Mouse (Mus musculus): Measurements from ENCODE around the gene Taar7d. TPM values are rescaled to one million over a fixed set of nuclear protein-coding genes. Genes with fewer than 3 reads are reported as not detected.

Taar7d gene
- not detected in 2 replicates for polyA plus RNA-seq (2015; fragmentation: Nextera tagmentation; extraction: Ambion mirVana)

- no peak for ATAC-seq (replicated peaks; ENCODE audit: extremely low read depth, insufficient read depth, low FRiP score)
- no peaks in the 10 kb centered on the region for H3K36me3 ChIP-seq (ENCODE audit: control insufficient read depth, insufficient read depth)
- H3K4me1 ChIP-seq (ENCODE audit: control insufficient read depth, insufficient read depth, low read length) = no peaks in the 10 kb centered on the region
- H3K27ac ChIP-seq (ENCODE audit: low read length) = no peak within 1 kb of the TSS
- no peaks in the 10 kb centered on the region for H3K9me3 ChIP-seq (replicated peaks; ENCODE audit: control insufficient read depth, low read length)
- no peak within 1 kb of the TSS for H3K9ac ChIP-seq (ENCODE audit: low read length)
- no peaks in the 10 kb centered on the region for H3K27me3 ChIP-seq (ENCODE audit: control insufficient read depth, insufficient read depth, low read length)
- H3K4me2 ChIP-seq (ENCODE audit: low read depth, low read length) = no peak within 1 kb of the TSS
- H3K4me3 ChIP-seq (ENCODE audit: low read length) = no peak within 1 kb of the TSS
Measured at GRCm38 (mm10) chr10:24026922-24027321, at the start of gene Taar7d. Gene Taar7d (plus strand): TSS chr10:24027222.

DNA sequence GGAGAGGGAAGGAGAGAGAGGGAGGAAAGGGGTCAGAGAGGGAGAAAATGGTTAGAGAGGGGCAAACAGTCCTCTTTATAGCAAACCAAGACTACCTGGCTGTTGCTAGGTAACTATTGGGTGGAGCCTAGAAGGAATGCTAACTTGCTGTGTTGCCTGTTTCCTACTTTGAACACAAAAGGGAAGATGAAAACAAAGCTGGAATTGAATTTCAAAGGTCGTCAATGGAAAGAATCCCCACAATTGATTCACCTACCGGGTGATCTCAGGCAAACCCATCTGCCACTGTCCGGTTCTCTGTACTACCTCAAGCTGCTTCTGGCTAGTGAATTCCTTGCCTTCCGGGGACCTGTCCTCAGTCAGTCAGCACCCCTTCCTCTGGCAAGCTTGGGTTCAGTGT, 49.1 kb upstream of the Taar7d start:
- no peak for ATAC-seq (replicated peaks; ENCODE audit: extremely low read depth, insufficient read depth, low FRiP score)
- no peaks in the 10 kb centered on the region; the same call in 1 of the 2 replicates for H3K27me3 ChIP-seq (ENCODE audit: control insufficient read depth, insufficient read depth, low read length)
- H3K9ac ChIP-seq (ENCODE audit: low read length) = no peak overlapping the region
- no peak overlapping the region for H3K4me3 ChIP-seq (ENCODE audit: low read length)
- H3K4me2 ChIP-seq (ENCODE audit: low read depth, low read length) = no peak overlapping the region
- no peak overlapping the region for H3K27ac ChIP-seq (ENCODE audit: low read length)
- no peaks in the 10 kb centered on the region for H3K4me1 ChIP-seq (ENCODE audit: control insufficient read depth, insufficient read depth, low read length)
- H3K36me3 ChIP-seq (ENCODE audit: control insufficient read depth, insufficient read depth) = no peaks in the 10 kb centered on the region
- no peaks in the 10 kb centered on the region for H3K9me3 ChIP-seq (replicated peaks; ENCODE audit: control insufficient read depth, low read length)
- 52% methylated on average over 4 of the region's 4 CpGs for WGBS

DNA sequence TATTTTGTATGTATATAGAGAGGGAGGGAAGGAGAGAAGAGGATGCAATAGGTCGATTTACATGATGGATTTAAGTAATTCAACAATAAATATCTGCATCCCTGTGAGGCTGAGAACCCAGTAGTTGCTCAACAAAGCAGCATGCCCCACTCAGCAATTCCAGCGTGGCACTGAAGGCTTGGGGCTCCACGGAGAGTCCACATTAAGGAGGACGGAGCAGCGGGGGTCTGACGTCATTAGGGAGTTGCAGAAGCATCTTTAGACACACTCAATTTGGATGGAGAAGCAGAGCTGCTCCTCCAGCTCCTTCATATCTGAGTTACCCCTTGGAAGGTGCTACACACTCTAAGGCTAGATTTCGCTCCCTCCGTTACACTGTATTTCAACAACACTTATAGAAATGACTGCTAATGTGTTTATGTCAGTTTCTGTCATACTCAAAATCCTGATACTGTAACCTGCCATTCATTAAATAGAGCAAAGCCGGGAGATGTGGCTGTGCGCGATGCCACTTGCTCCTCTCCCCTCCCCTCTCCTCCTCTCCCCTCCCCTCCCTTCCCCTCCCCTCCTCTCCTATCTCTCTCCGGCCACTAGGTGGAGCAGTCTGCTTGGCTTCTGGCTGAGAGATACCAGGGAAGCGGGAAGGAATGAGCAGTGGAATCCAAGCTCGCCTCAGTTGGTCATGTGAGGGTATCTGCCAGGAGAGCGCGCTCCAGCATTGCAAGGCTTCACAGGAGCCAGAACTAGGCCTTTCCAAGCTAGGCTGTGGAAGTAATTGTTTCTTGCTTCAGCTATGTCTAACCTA, 47.9 kb upstream of the Taar7d start:
- no peaks in the 10 kb centered on the region for H3K9me3 ChIP-seq (replicated peaks; ENCODE audit: control insufficient read depth, low read length)
- ATAC-seq (replicated peaks; ENCODE audit: extremely low read depth, insufficient read depth, low FRiP score) = peak; percentile 58; the same call in 1 of the 2 replicates
- H3K4me1 ChIP-seq (ENCODE audit: control insufficient read depth, insufficient read depth, low read length) = no peaks in the 10 kb centered on the region
- no peak overlapping the region for H3K27ac ChIP-seq (ENCODE audit: low read length)
- WGBS = 41% methylated on average over 16 of the region's 16 CpGs
- no peak overlapping the region for H3K4me2 ChIP-seq (ENCODE audit: low read depth, low read length)
- no peak overlapping the region for H3K9ac ChIP-seq (ENCODE audit: low read length)
- H3K36me3 ChIP-seq (ENCODE audit: control insufficient read depth, insufficient read depth) = no peaks in the 10 kb centered on the region
- no peak overlapping the region for H3K4me3 ChIP-seq (ENCODE audit: low read length)
- H3K27me3 ChIP-seq (ENCODE audit: control insufficient read depth, insufficient read depth, low read length) = no peaks in the 10 kb centered on the region; the same call in 1 of the 2 replicates

- no peaks in the 10 kb centered on the region for H3K27me3 ChIP-seq (ENCODE audit: control insufficient read depth, insufficient read depth, low read length)
- H3K4me3 ChIP-seq (ENCODE audit: low read length) = no peak within 1 kb of the TSS
- no peak within 1 kb of the TSS for H3K9ac ChIP-seq (ENCODE audit: low read length)
- H3K9me3 ChIP-seq (replicated peaks; ENCODE audit: control insufficient read depth, low read length) = no peaks in the 10 kb centered on the region
- no peak within 1 kb of the TSS for H3K27ac ChIP-seq (ENCODE audit: low read length)
- H3K36me3 ChIP-seq (ENCODE audit: control insufficient read depth, insufficient read depth) = no peaks in the 10 kb centered on the region
- no peak for ATAC-seq (replicated peaks; ENCODE audit: extremely low read depth, insufficient read depth, low FRiP score)
- H3K4me2 ChIP-seq (ENCODE audit: low read depth, low read length) = no peak within 1 kb of the TSS
- 71% methylated on average over 8 of the region's 8 CpGs for WGBS
- no peaks in the 10 kb centered on the region for H3K4me1 ChIP-seq (ENCODE audit: control insufficient read depth, insufficient read depth, low read length)
Measured at GRCm38 (mm10) chr10:23985546-23985945, 41.5 kb upstream of the Taar7d start, which contains the start of gene Taar6. Gene Taar6 (minus strand): TSS chr10:23985646.

- Histone ChIP-seq H3K4me2 (ENCODE audit: low read depth, low read length) (no peak overlapping the region), H3K9ac (ENCODE audit: low read length) (no peak overlapping the region), H3K36me3 (ENCODE audit: control insufficient read depth, insufficient read depth) (no peaks in the 10 kb centered on the region), H3K4me1 (ENCODE audit: control insufficient read depth, insufficient read depth, low read length) (no peaks in the 10 kb centered on the region), H3K27ac (ENCODE audit: low read length) (no peak overlapping the region), H3K9me3 (replicated peaks; ENCODE audit: control insufficient read depth, low read length) (no peaks in the 10 kb centered on the region), H3K27me3 (ENCODE audit: control insufficient read depth, insufficient read depth, low read length) (no peaks in the 10 kb centered on the region), H3K4me3 (ENCODE audit: low read length) (no peak overlapping the region)
- no peak for ATAC-seq (replicated peaks; ENCODE audit: extremely low read depth, insufficient read depth, low FRiP score)
- whole genome bisulfite sequencing = 71% methylated on average over 5 of the region's 5 CpGs
Measured at GRCm38 (mm10) chr10:23986419-23986818, 40.6 kb upstream of the Taar7d start.

GRCm38 (mm10) chr10:23993381-23993780, 33.6 kb upstream of the Taar7d start, which contains the start of gene Taar7a:
Gene Taar7a (minus strand): TSS chr10:23993481.
- H3K36me3 ChIP-seq (ENCODE audit: control insufficient read depth, insufficient read depth) = no peaks in the 10 kb centered on the region
- H3K4me3 ChIP-seq (ENCODE audit: low read length) = no peak within 1 kb of the TSS
- no peak within 1 kb of the TSS for H3K27ac ChIP-seq (ENCODE audit: low read length)
- no peaks in the 10 kb centered on the region for H3K4me1 ChIP-seq (ENCODE audit: control insufficient read depth, insufficient read depth, low read length)
- no peak within 1 kb of the TSS for H3K4me2 ChIP-seq (ENCODE audit: low read depth, low read length)
- H3K27me3 ChIP-seq (ENCODE audit: control insufficient read depth, insufficient read depth, low read length) = no peaks in the 10 kb centered on the region
- no peak for ATAC-seq (replicated peaks; ENCODE audit: extremely low read depth, insufficient read depth, low FRiP score)
- no peak within 1 kb of the TSS for H3K9ac ChIP-seq (ENCODE audit: low read length)
- no peaks in the 10 kb centered on the region for H3K9me3 ChIP-seq (replicated peaks; ENCODE audit: control insufficient read depth, low read length)
- 86% methylated on average over 3 of the region's 3 CpGs for WGBS

DNA sequence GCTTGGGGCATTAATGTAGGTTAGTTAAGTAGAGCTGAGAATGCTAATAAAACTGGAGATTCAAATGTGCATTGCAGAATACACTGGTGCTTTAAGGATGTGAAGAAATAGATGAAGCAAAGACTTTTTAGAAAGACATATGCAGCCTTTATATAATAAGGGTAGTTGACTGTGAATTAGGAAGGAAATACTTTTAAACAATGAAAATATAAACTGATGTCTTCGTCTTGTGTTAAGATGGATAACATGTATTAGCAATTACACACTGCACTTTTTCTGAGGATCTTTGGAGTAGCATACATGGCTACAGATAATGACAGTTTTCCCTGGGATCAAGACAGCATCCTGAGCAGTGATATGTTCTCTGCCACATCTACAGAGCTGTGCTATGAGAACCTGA, 27.4 kb upstream of the Taar7d start, which contains the start of gene Taar7b:
Taar7b (plus strand) TSS at position 301 of the 400 bp plus-strand sequence.
- Histone ChIP-seq H3K4me1 (ENCODE audit: control insufficient read depth, insufficient read depth, low read length) (no peaks in the 10 kb centered on the region), H3K9me3 (replicated peaks; ENCODE audit: control insufficient read depth, low read length) (no peaks in the 10 kb centered on the region), H3K9ac (ENCODE audit: low read length) (no peak within 1 kb of the TSS), H3K4me3 (ENCODE audit: low read length) (no peak within 1 kb of the TSS), H3K4me2 (ENCODE audit: low read depth, low read length) (no peak within 1 kb of the TSS), H3K27ac (ENCODE audit: low read length) (no peak within 1 kb of the TSS), H3K27me3 (ENCODE audit: control insufficient read depth, insufficient read depth, low read length) (no peaks in the 10 kb centered on the region), H3K36me3 (ENCODE audit: control insufficient read depth, insufficient read depth) (no peaks in the 10 kb centered on the region)
- no peak for ATAC-seq (replicated peaks; ENCODE audit: extremely low read depth, insufficient read depth, low FRiP score)
- 64% methylated on average over 1 of the region's 1 CpGs for whole genome bisulfite sequencing

DNA sequence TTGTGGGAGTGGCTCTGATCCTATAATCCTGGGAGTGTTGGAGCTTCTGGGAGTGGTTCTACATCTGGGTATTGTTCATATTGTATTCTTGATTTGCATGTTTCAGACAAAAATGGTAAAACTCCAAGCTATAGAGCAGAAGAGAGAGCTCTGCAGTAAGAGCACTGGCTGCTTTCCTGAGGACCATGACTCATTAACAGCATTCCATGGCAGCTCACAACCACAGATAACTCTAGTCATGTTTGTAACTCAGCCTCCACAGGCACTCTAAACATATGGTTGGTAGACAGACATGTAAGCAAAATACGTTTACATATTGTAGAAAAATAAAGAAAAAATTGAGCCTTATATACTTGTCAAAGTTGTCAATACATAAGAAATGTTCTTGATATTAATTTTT, 20.6 kb upstream of the Taar7d start:
- no peak overlapping the region for H3K4me3 ChIP-seq (ENCODE audit: low read length)
- ATAC-seq (replicated peaks; ENCODE audit: extremely low read depth, insufficient read depth, low FRiP score) = no peak
- H3K36me3 ChIP-seq (ENCODE audit: control insufficient read depth, insufficient read depth) = no peaks in the 10 kb centered on the region
- no peaks in the 10 kb centered on the region for H3K27me3 ChIP-seq (ENCODE audit: control insufficient read depth, insufficient read depth, low read length)
- H3K9me3 ChIP-seq (replicated peaks; ENCODE audit: control insufficient read depth, low read length) = no peaks in the 10 kb centered on the region
- 53% methylated on average over 1 of the region's 1 CpGs for WGBS
- no peak overlapping the region for H3K4me2 ChIP-seq (ENCODE audit: low read depth, low read length)
- H3K27ac ChIP-seq (ENCODE audit: low read length) = no peak overlapping the region
- no peak overlapping the region for H3K9ac ChIP-seq (ENCODE audit: low read length)
- H3K4me1 ChIP-seq (ENCODE audit: control insufficient read depth, insufficient read depth, low read length) = no peaks in the 10 kb centered on the region

- no peak overlapping the region for H3K4me3 ChIP-seq (ENCODE audit: low read length)
- no peaks in the 10 kb centered on the region for H3K36me3 ChIP-seq (ENCODE audit: control insufficient read depth, insufficient read depth)
- no peaks in the 10 kb centered on the region for H3K4me1 ChIP-seq (ENCODE audit: control insufficient read depth, insufficient read depth, low read length)
- H3K27ac ChIP-seq (ENCODE audit: low read length) = no peak overlapping the region
- H3K4me2 ChIP-seq (ENCODE audit: low read depth, low read length) = no peak overlapping the region
- ATAC-seq (replicated peaks; ENCODE audit: extremely low read depth, insufficient read depth, low FRiP score) = no peak
- H3K9me3 ChIP-seq (replicated peaks; ENCODE audit: control insufficient read depth, low read length) = no peaks in the 10 kb centered on the region
- 39% methylated on average over 2 of the region's 2 CpGs for WGBS
- no peaks in the 10 kb centered on the region for H3K27me3 ChIP-seq (ENCODE audit: control insufficient read depth, insufficient read depth, low read length)
- no peak overlapping the region for H3K9ac ChIP-seq (ENCODE audit: low read length)
Measured at GRCm38 (mm10) chr10:24007034-24007433, 20.0 kb upstream of the Taar7d start.

Data from heart, embryonic 16.5 days (tissue).